Mouse (Mus musculus) cortical plate, adult 2 months (tissue): ENCODE measurements around the gene Sestd1.

Experiments used
- CTCF ChIP-seq: fragments of 200-500 bp; IDR thresholded peaks from 2 replicates; pipeline ENCODE4 v1.5.1; 2011; ENCODE audit warnings: mild to moderate bottlenecking, control low read depth, low read length; ENCODE audit not compliant: insufficient read depth; ENCODE audit errors: extremely low read depth
- POLR2A ChIP-seq: fragments of 200-500 bp; IDR thresholded peaks from 2 replicates; pipeline ENCODE4 v1.6.1; 2011; ENCODE audit warnings: mild to moderate bottlenecking, low read length, control low read depth; ENCODE audit not compliant: insufficient read depth; ENCODE audit errors: extremely low read depth

DNA sequence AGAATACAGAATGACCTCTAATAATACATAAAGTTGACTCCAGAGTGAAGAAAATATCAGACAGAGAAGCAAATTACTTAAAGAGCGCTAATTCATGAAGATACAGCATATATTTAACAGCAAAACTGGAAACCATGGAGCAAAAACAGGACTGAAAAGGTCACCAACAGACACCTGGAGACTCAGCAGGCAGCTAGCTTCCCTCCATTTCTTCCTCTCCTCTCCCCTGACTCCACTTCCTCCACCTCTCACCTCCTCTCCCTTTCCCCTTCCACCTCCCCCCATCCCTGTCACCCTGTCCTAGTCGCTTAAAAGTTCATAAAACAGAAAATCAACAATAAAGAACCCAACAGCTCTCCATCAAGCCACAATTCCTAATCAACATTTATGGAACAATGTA lies 13.5 kb downstream of the Sestd1 start:
- no peak for TF ChIP-seq CTCF
- no peak for TF ChIP-seq POLR2A
